Mouse (Mus musculus) embryonic facial prominence, embryonic 12.5 days (tissue): ENCODE results near the gene Fign. TPM values are rescaled to one million over a fixed set of nuclear protein-coding genes. Genes with fewer than 3 reads are reported as not detected.

Experiments used
- ATAC-seq: fragments of 200-750 bp; cut with Nextera tagmentation; 2 replicates; pipeline ENCODE4 v1.8.0; 2017; ENCODE audit not compliant: insufficient number of reproducible peaks, insufficient read depth, low FRiP score, low TSS enrichment
- H3K27ac ChIP-seq: fragments of 300-500 bp; sonication (generic); 2 replicates; pipeline ENCODE4 v1.5.1; 2016; ENCODE audit warnings: mild to moderate bottlenecking
- H3K27me3 ChIP-seq: fragments of 300-500 bp; sonication (generic); 2 replicates; pipeline ENCODE4 v1.6.1; 2016; ENCODE audit warnings: mild to moderate bottlenecking, moderate library complexity
- H3K36me3 ChIP-seq: fragments of 300-500 bp; sonication (generic); 2 replicates; pipeline ENCODE4 v1.6.1; 2016; ENCODE audit warnings: mild to moderate bottlenecking
- H3K4me1 ChIP-seq: fragments of 300-500 bp; sonication (generic); 2 replicates; pipeline ENCODE4 v1.6.1; 2016
- H3K4me2 ChIP-seq: fragments of 300-500 bp; sonication (generic); replicated peaks from 2 replicates; pipeline ENCODE4 v1.6.1; 2016; ENCODE audit warnings: mild to moderate bottlenecking, moderate library complexity
- H3K4me3 ChIP-seq: fragments of 300-500 bp; sonication (generic); 2 replicates; pipeline ENCODE4 v1.5.1; 2016; ENCODE audit warnings: mild to moderate bottlenecking
- H3K9ac ChIP-seq: fragments of 300-500 bp; sonication (generic); 2 replicates; pipeline ENCODE4 v1.6.1; 2016; ENCODE audit warnings: mild to moderate bottlenecking, moderate library complexity
- H3K9me3 ChIP-seq: fragments of 300-500 bp; sonication (generic); 2 replicates; pipeline ENCODE4 v1.6.1; 2016; ENCODE audit warnings: mild to moderate bottlenecking, moderate library complexity
- WGBS: fragments of 180-500 bp; shearing (Covaris S2); methylation state at CpG from one replicate; pipeline ENCODE4 v1.1.7; 2016; 5-methylcytosine and 5-hydroxymethylcytosine counted together
- polyA plus RNA-seq: library from polyadenylated mRNA; unstranded; fragments of >200 nt; fragmentation: Nextera tagmentation; extraction: Ambion mirVana; gene quantifications from 2 replicates; pipeline ENCODE4 v1.2.1, GENCODE M21; 2016

Fign gene
- polyA plus RNA-seq, 1 experiment from 2014 or later = 7.9 TPM

GRCm38 (mm10) chr2:64048142-64048541 lies 49.7 kb downstream of the Fign start:
- ATAC-seq = no peak

GRCm38 (mm10) chr2:64043099-64043498 lies 54.7 kb downstream of the Fign start:
- Histone ChIP-seq H3K27ac (no peak overlapping the region), H3K27me3 (no peaks in the 10 kb centered on the region), H3K9ac (no peak overlapping the region), H3K4me1 (no peaks in the 10 kb centered on the region), H3K9me3 (no peaks in the 10 kb centered on the region), H3K4me3 (no peak overlapping the region), H3K4me2 (no peak overlapping the region), H3K36me3 (no peaks in the 10 kb centered on the region)
- 53% methylated on average over 3 of the region's 3 CpGs for WGBS
- ATAC-seq = no peak

More at GRCm38 (mm10) chr2:64048142-64048541, 49.7 kb downstream of the Fign start:
- 63% methylated on average over 2 of the region's 2 CpGs for WGBS
- Histone ChIP-seq H3K27ac (no peak overlapping the region), H3K9me3 (no peaks in the 10 kb centered on the region), H3K9ac (no peak overlapping the region), H3K4me1 (no peaks in the 10 kb centered on the region), H3K36me3 (no peaks in the 10 kb centered on the region), H3K4me3 (no peak overlapping the region), H3K27me3 (no peaks in the 10 kb centered on the region), H3K4me2 (no peak overlapping the region)

GRCm38 (mm10) chr2:64035393-64035792 lies 62.4 kb downstream of the Fign start:
- no peak overlapping the region for H3K4me3 ChIP-seq
- WGBS = 49% methylated on average over 3 of the region's 3 CpGs
- no peak overlapping the region for H3K27ac ChIP-seq
- ATAC-seq = no peak
- H3K4me2 ChIP-seq = no peak overlapping the region
- H3K9me3 ChIP-seq = no peaks in the 10 kb centered on the region
- H3K36me3 ChIP-seq = no peaks in the 10 kb centered on the region
- no peaks in the 10 kb centered on the region for H3K27me3 ChIP-seq
- no peak overlapping the region for H3K9ac ChIP-seq
- H3K4me1 ChIP-seq = no peaks in the 10 kb centered on the region

- H3K27me3 ChIP-seq = no peaks in the 10 kb centered on the region
- 87% methylated on average over 3 of the region's 3 CpGs for WGBS
- H3K36me3 ChIP-seq = no peaks in the 10 kb centered on the region
- H3K27ac ChIP-seq = no peak overlapping the region
- H3K4me3 ChIP-seq = no peak overlapping the region
- ATAC-seq = no peak
- H3K4me1 ChIP-seq = no peaks in the 10 kb centered on the region
- H3K9me3 ChIP-seq = no peaks in the 10 kb centered on the region
- no peak overlapping the region for H3K9ac ChIP-seq
- H3K4me2 ChIP-seq = no peak overlapping the region
Observed at GRCm38 (mm10) chr2:64033871-64034270, 64.0 kb downstream of the Fign start.

GRCm38 (mm10) chr2:64025961-64026360 lies 71.9 kb downstream of the Fign start:
- no peak overlapping the region for H3K27ac ChIP-seq
- H3K9ac ChIP-seq = no peak overlapping the region
- H3K4me3 ChIP-seq = no peak overlapping the region
- no peaks in the 10 kb centered on the region for H3K4me1 ChIP-seq
- no peak overlapping the region for H3K4me2 ChIP-seq
- no peaks in the 10 kb centered on the region for H3K36me3 ChIP-seq
- no peak for ATAC-seq
- H3K9me3 ChIP-seq = no peaks in the 10 kb centered on the region
- H3K27me3 ChIP-seq = no peaks in the 10 kb centered on the region
- 70% methylated on average over 4 of the region's 4 CpGs for WGBS

- H3K4me3 ChIP-seq = no peak overlapping the region
- WGBS = 85% methylated on average over 7 of the region's 7 CpGs
- no peak overlapping the region for H3K27ac ChIP-seq
- H3K36me3 ChIP-seq = no peaks in the 10 kb centered on the region
- H3K4me1 ChIP-seq = no peaks in the 10 kb centered on the region
- H3K27me3 ChIP-seq = no peaks in the 10 kb centered on the region
- no peak overlapping the region for H3K4me2 ChIP-seq
- no peak overlapping the region for H3K9ac ChIP-seq
- no peak for ATAC-seq
- H3K9me3 ChIP-seq = no peaks in the 10 kb centered on the region
Observed at GRCm38 (mm10) chr2:63994304-63995023, 103.4 kb downstream of the Fign start.

GRCm38 (mm10) chr2:63985426-63985825 lies 112.4 kb downstream of the Fign start:
- Histone ChIP-seq H3K9me3 (no peaks in the 10 kb centered on the region), H3K9ac (no peak overlapping the region), H3K4me1 (peaks cover 5% of the 10 kb centered on the region), H3K27ac (no peak overlapping the region), H3K36me3 (0 out of 2 replicates have a peak, but pooled peaks cover 1% of the 10 kb centered on the region), H3K4me3 (no peak overlapping the region), H3K27me3 (no peaks in the 10 kb centered on the region), H3K4me2 (no peak overlapping the region)
- WGBS = 91% methylated on average over 2 of the region's 2 CpGs
- no peak for ATAC-seq

- no peaks in the 10 kb centered on the region for H3K27me3 ChIP-seq
- H3K27ac ChIP-seq = no peak overlapping the region
- peaks cover 26% of the 10 kb centered on the region for H3K36me3 ChIP-seq
- H3K4me3 ChIP-seq = no peak overlapping the region
- H3K4me2 ChIP-seq = no peak overlapping the region
- WGBS = 25% methylated on average over 4 of the region's 4 CpGs
- no peak overlapping the region for H3K9ac ChIP-seq
- H3K9me3 ChIP-seq = no peaks in the 10 kb centered on the region
- peaks cover 5% of the 10 kb centered on the region for H3K4me1 ChIP-seq
- no peak for ATAC-seq
Observed at GRCm38 (mm10) chr2:63982351-63982751, 115.5 kb downstream of the Fign start.

- no peaks in the 10 kb centered on the region for H3K9me3 ChIP-seq
- no peak for ATAC-seq
- peaks cover 26% of the 10 kb centered on the region for H3K36me3 ChIP-seq
Observed at GRCm38 (mm10) chr2:63981449-63981848, 116.4 kb downstream of the Fign start.

GRCm38 (mm10) chr2:63969633-63970032 lies 128.2 kb downstream of the Fign start:
- no peaks in the 10 kb centered on the region for H3K9me3 ChIP-seq
- H3K4me3 ChIP-seq = no peak overlapping the region
- WGBS = 41% methylated on average over 4 of the region's 4 CpGs
- H3K9ac ChIP-seq = no peak overlapping the region
- no peaks in the 10 kb centered on the region for H3K36me3 ChIP-seq
- ATAC-seq = no peak
- H3K27ac ChIP-seq = no peak overlapping the region
- H3K27me3 ChIP-seq = no peaks in the 10 kb centered on the region
- H3K4me2 ChIP-seq = no peak overlapping the region
- peaks cover 15% of the 10 kb centered on the region for H3K4me1 ChIP-seq

More at GRCm38 (mm10) chr2:63981449-63981848, 116.4 kb downstream of the Fign start:
- WGBS = 58% methylated on average over 7 of the region's 7 CpGs
- Histone ChIP-seq H3K4me1 (peaks cover 5% of the 10 kb centered on the region), H3K4me2 (no peak overlapping the region), H3K27ac (no peak overlapping the region), H3K4me3 (no peak overlapping the region), H3K27me3 (no peaks in the 10 kb centered on the region), H3K9ac (no peak overlapping the region)

- H3K36me3 ChIP-seq = no peaks in the 10 kb centered on the region
- ATAC-seq = no peak
- no peak overlapping the region for H3K9ac ChIP-seq
- H3K4me3 ChIP-seq = no peak overlapping the region
- no peak overlapping the region for H3K27ac ChIP-seq
- no peak overlapping the region for H3K4me2 ChIP-seq
- H3K4me1 ChIP-seq = no peaks in the 10 kb centered on the region
- H3K9me3 ChIP-seq = no peaks in the 10 kb centered on the region
- 93% methylated on average over 2 of the region's 2 CpGs for WGBS
- H3K27me3 ChIP-seq = no peaks in the 10 kb centered on the region
Observed at GRCm38 (mm10) chr2:63931041-63931440, 166.8 kb downstream of the Fign start.

GRCm38 (mm10) chr2:63926481-63927097 lies 171.2 kb downstream of the Fign start:
- no peaks in the 10 kb centered on the region for H3K36me3 ChIP-seq
- peaks cover 2% of the 10 kb centered on the region; the same call in 1 of the 2 replicates for H3K4me1 ChIP-seq
- ATAC-seq = no peak
- 19% methylated on average over 4 of the region's 4 CpGs for WGBS
- H3K27ac ChIP-seq = no peak overlapping the region
- H3K4me2 ChIP-seq = no peak overlapping the region
- no peaks in the 10 kb centered on the region for H3K27me3 ChIP-seq
- no peak overlapping the region for H3K9ac ChIP-seq
- H3K9me3 ChIP-seq = no peaks in the 10 kb centered on the region
- H3K4me3 ChIP-seq = no peak overlapping the region
